ENCODE assay signal across 8 mouse cellular contexts in the genomic region with DNA sequence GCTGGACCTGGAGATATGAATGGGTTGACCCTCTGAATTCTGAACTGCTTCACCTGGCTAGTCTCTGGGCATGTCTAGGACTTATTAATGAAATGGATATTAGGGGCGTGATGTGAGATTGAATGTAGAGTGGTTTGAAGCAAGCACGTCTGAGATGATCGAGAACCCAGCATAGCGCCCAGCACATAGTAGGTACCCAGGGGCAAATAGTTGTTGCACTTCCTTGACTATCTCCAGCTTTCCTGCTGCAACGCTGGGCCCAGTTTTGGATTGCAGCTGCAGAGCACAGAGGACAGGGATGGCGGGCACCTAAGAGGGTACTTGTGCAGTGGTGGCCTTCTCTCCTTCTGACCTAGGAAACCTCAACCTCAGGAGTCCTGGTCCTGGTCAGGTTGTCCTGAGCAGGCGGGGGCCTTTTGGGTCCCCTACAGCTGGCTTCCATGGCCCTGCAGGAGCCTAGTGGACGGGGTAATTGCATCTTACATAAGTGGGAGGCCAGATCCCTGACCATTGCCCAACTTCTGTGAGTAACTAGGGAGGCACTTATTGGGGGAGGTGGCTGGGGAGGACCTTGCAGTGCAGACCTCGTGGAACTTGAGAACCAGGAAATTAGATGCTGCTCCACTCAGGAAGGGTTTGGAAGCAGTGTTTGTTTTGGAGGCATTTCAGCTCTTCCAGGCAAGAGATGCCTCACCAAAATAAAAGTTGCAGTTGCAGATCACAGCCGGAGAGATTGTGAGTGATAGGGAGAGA. TPM values are rescaled to one million over a fixed set of nuclear protein-coding genes. Genes with fewer than 3 reads are reported as not detected.
A peak's percentile ranks its signal among the peaks of the same experiment; 100 is the strongest.
DNase-seq lines count a peak whose midpoint lies in the region; ATAC-seq and TF ChIP-seq lines count a peak whose summit lies in the region.

No protein-coding gene starts in this region.

- H3K9ac ChIP-seq in heart, embryonic 11.5 days (ENCODE audit: low read depth, low read length) = peak overlapping the region; percentile 81; the same call in 1 of the 2 replicates
- peak overlapping the region; percentile 86; the same call in 1 of the 2 replicates for H3K9ac ChIP-seq in kidney, postnatal 0 days (ENCODE audit: low read depth, low read length)

- peak; percentile 80 for DNase-seq in adrenal gland, postnatal 14 days
- DNase-seq in kidney, postnatal 0 days (ENCODE audit: low spot score) = peak; percentile 91
- no peak for DNase-seq in layer of hippocampus, adult 9-11 months
- no peak for DNase-seq in cerebellum, adult 11-12 months
- no peak for DNase-seq in natural killer cell, adult 2 months (ENCODE audit: low spot score in 2 of 2)

- H3K36me3 ChIP-seq in E14TG2a.4 (ENCODE audit: insufficient read depth, low read length) = peaks cover 67% of the 10 kb centered on the region
- no peaks in the 10 kb centered on the region for H3K36me3 ChIP-seq in heart, embryonic 11.5 days (ENCODE audit: control insufficient read depth, insufficient read depth, low read length)
- H3K36me3 ChIP-seq in kidney, postnatal 0 days (ENCODE audit: insufficient read depth, low read length) = no peaks in the 10 kb centered on the region
- H3K36me3 ChIP-seq in macrophage (ENCODE audit: inconsistent target) = no peaks in the 10 kb centered on the region

- 0 out of 2 replicates have a peak overlapping the region, but pooled peaks have one; percentile 66 for H3K27ac ChIP-seq in heart, embryonic 11.5 days (ENCODE audit: low read depth, low read length)
- H3K27ac ChIP-seq in kidney, postnatal 0 days = 0 out of 2 replicates have a peak overlapping the region, but pooled peaks have one; percentile 3
- H3K27ac ChIP-seq in macrophage = peak overlapping the region; percentile 82

- H3K27me3 ChIP-seq in E14TG2a.4 (ENCODE audit: insufficient read depth, low read length) = no peaks in the 10 kb centered on the region
- H3K27me3 ChIP-seq in heart, embryonic 11.5 days (ENCODE audit: control insufficient read depth, insufficient read depth, low read length) = no peaks in the 10 kb centered on the region
- H3K27me3 ChIP-seq in kidney, postnatal 0 days (ENCODE audit: insufficient read depth, low read length) = no peaks in the 10 kb centered on the region

- WGBS in heart, embryonic 11.5 days (ENCODE audit: insufficient replicate concordance) = 70% methylated on average over 10 of the region's 10 CpGs
- WGBS in kidney, postnatal 0 days = 43% methylated on average over 10 of the region's 10 CpGs
- WGBS in macrophage (ENCODE audit: missing documents) = 66% methylated on average over 10 of the region's 10 CpGs

- H3K79me2 ChIP-seq in macrophage (ENCODE audit: inconsistent target) = peaks cover 66% of the 10 kb centered on the region

- peaks cover 85% of the 10 kb centered on the region for H3K4me1 ChIP-seq in E14TG2a.4 (replicated peaks; ENCODE audit: low read depth, low read length)
- peaks cover 51% of the 10 kb centered on the region for H3K4me1 ChIP-seq in heart, embryonic 11.5 days (ENCODE audit: control insufficient read depth, insufficient read depth, low read length)
- H3K4me1 ChIP-seq in kidney, postnatal 0 days (replicated peaks; ENCODE audit: insufficient read depth, low read length) = peaks cover 55% of the 10 kb centered on the region

- no peaks in the 10 kb centered on the region for H3K9me3 ChIP-seq in E14TG2a.4 (ENCODE audit: low read length)
- no peaks in the 10 kb centered on the region for H3K9me3 ChIP-seq in heart, embryonic 11.5 days (replicated peaks; ENCODE audit: control insufficient read depth, low read length)
- no peaks in the 10 kb centered on the region for H3K9me3 ChIP-seq in kidney, postnatal 0 days (replicated peaks; ENCODE audit: low read length)

- peak overlapping the region; percentile 93 for H3K4me2 ChIP-seq in heart, embryonic 11.5 days
- peak overlapping the region; percentile 89 for H3K4me2 ChIP-seq in kidney, postnatal 0 days (ENCODE audit: low read length)

- H3K4me3 ChIP-seq in E14TG2a.4 (replicated peaks; ENCODE audit: low read length) = peak overlapping the region; percentile 97
- H3K4me3 ChIP-seq in heart, embryonic 11.5 days (ENCODE audit: low read depth, low read length) = peak overlapping the region; percentile 79
- peak overlapping the region; percentile 92 for H3K4me3 ChIP-seq in kidney, postnatal 0 days (replicated peaks; ENCODE audit: low read depth, low read length)
- peak overlapping the region; percentile 96 for H3K4me3 ChIP-seq in macrophage (ENCODE audit: inconsistent target)

- TF ChIP-seq CTCF in E14TG2a.4 (conservative IDR thresholded peaks at IDR 0.05; ENCODE audit: low read length) = no peak
- no peak for TF ChIP-seq CTCF in kidney, postnatal 0 days (IDR thresholded peaks at IDR 0.05; ENCODE audit: low read depth)

- ATAC-seq in heart, embryonic 11.5 days (replicated peaks; ENCODE audit: insufficient number of reproducible peaks, low FRiP score, low TSS enrichment) = no peak
- no peak for ATAC-seq in kidney, postnatal 0 days (replicated peaks; ENCODE audit: low FRiP score, low read depth)

RNA-seq across cellular contexts. Expression of gene Map2k3, which starts 1.5 kb away (rescaled TPM):
- total RNA-seq in adrenal gland, postnatal 14 days (2021) = 70.0 and 74.3 TPM in 2 replicates
- polyA plus RNA-seq in heart, embryonic 11.5 days (2014; fragmentation: Nextera tagmentation; extraction: Ambion mirVana) = 74.6 and 77.9 TPM in 2 replicates
- polyA plus RNA-seq in kidney, postnatal 0 days (2015; fragmentation: Nextera tagmentation; extraction: Ambion mirVana) = 83.5 and 90.1 TPM in 2 replicates
- 100 to 1,000 TPM in 12 of 26 experiments, 10 to 100 TPM in 14; 34.0 to 769 (median 90.4) TPM for total RNA-seq in macrophage (2018; cell fraction: chromatin; rRNA removed)
- 100 to 1,000 TPM in 4 of 26 experiments, 10 to 100 TPM in 22; 21.9 to 176 (median 42.3) TPM for total RNA-seq in macrophage (2018; cell fraction: cytosol; rRNA removed)
- total RNA-seq in macrophage (2018; cell fraction: nucleus; rRNA removed) = 100 to 1,000 TPM in 11 of 26 experiments, 10 to 100 TPM in 15; 27.6 to 346 (median 55.5) TPM
- polyA plus RNA-seq in macrophage (2018) = 27.6 to 67.9 TPM (median 38.6 TPM) in 3 replicates

RNA-seq across cellular contexts. Expression of gene Natd1, which starts 18.8 kb away (rescaled TPM):
- total RNA-seq in adrenal gland, postnatal 14 days (2021) = 17.9 and 18.4 TPM in 2 replicates
- polyA plus RNA-seq in heart, embryonic 11.5 days (2014; fragmentation: Nextera tagmentation; extraction: Ambion mirVana) = 20.2 and 23.9 TPM in 2 replicates
- polyA plus RNA-seq in kidney, postnatal 0 days (2015; fragmentation: Nextera tagmentation; extraction: Ambion mirVana) = 20.7 and 21.1 TPM in 2 replicates
- total RNA-seq in macrophage (2018; cell fraction: chromatin; rRNA removed) = 10 to 100 TPM in 2 of 26 experiments, 1 to 10 TPM in 24; 1.0 to 17.6 (median 3.3) TPM
- 10 to 100 TPM in 24 of 26 experiments, 1 to 10 TPM in 2; 6.6 to 37.9 (median 19.6) TPM for total RNA-seq in macrophage (2018; cell fraction: cytosol; rRNA removed)
- 10 to 100 TPM in 8 of 26 experiments, 1 to 10 TPM in 18; 1.4 to 24.3 (median 6.3) TPM for total RNA-seq in macrophage (2018; cell fraction: nucleus; rRNA removed)
- 10.5 to 34.7 TPM (median 31.3 TPM) in 3 replicates for polyA plus RNA-seq in macrophage (2018)

RNA-seq across cellular contexts. Expression of gene Tmem11, which starts 54.3 kb away (rescaled TPM):
- total RNA-seq in adrenal gland, postnatal 14 days (2021) = 48.9 and 49.8 TPM in 2 replicates
- polyA plus RNA-seq in heart, embryonic 11.5 days (2014; fragmentation: Nextera tagmentation; extraction: Ambion mirVana) = 68.1 and 68.4 TPM in 2 replicates
- 55.9 and 57.8 TPM in 2 replicates for polyA plus RNA-seq in kidney, postnatal 0 days (2015; fragmentation: Nextera tagmentation; extraction: Ambion mirVana)
- total RNA-seq in macrophage (2018; cell fraction: chromatin; rRNA removed) = 10 to 100 TPM in 11 of 26 experiments, 1 to 10 TPM in 15; 4.6 to 15.0 (median 9.0) TPM
- 10 to 100 TPM; 14.3 to 34.9 (median 24.2) TPM for total RNA-seq in macrophage (2018; cell fraction: cytosol; rRNA removed)
- total RNA-seq in macrophage (2018; cell fraction: nucleus; rRNA removed) = 10 to 100 TPM in 18 of 26 experiments, 1 to 10 TPM in 8; 6.1 to 25.8 (median 14.1) TPM
- polyA plus RNA-seq in macrophage (2018) = 18.3 to 26.9 TPM (median 20.6 TPM) in 3 replicates

Comparison
In these comparisons a context has a peak if more than half of its experiments do, and no peak if none do; other contexts are left out.
1. DNase-seq: peak in adrenal gland, postnatal 14 days (single experiment) and kidney, postnatal 0 days (single experiment); none in layer of hippocampus, adult 9-11 months (single experiment), cerebellum, adult 11-12 months (single experiment) and natural killer cell, adult 2 months (0 of 2).
2. H3K27ac ChIP-seq: peak in every context shown above with its lines; median percentile 82 in macrophage; 66 in heart, embryonic 11.5 days; 3 in kidney, postnatal 0 days.
3. Peak in every context shown above with its lines, with median percentiles within 50 percentile points of each other: H3K4me3 ChIP-seq.